Mouse (Mus musculus) cerebellum, adult 11-12 months (tissue): ENCODE measurements around the gene Det1.

Experiments
- DNase-seq: peaks from one replicate; pipeline ENCODE4 v3.0.0; 2022

Gene Det1

DNA sequence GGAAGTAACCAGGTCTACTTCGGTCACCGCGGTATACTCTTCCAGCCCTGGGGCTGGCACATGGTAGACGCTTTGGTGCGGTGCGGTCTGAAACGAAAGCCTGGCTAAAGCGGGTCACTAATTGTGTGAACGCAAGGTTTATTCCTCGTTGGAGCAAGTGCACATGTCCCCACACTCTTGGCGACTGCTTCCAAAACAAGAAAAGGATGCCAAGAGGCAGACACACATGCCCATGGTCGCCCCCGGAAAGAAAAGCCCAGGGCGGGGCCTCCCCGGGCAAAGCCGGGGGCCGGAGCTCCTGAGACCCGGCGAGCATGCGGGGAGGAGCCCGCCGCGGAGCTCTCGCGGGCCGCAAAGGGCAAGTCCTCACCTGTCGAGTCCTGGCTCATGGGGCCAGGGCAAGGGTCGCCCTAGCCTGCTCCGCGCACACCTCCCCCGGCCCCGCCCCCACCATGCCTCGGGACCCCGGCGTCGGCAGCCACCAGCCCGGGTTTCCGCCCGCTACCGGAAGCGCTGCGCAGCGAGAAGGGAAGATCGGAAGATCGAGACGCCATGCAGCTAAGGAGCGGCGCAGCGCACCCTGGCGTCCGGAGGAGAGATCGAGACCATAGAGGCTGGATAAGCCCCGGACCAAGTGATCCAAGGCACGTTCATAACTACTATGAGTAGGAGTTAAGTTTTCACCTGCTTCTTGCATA is at the start of gene Det1:
Gene Det1 (minus strand): TSS at position 527 of the 698 bp plus-strand sequence.
- peak; percentile 86 for DNase-seq

DNA sequence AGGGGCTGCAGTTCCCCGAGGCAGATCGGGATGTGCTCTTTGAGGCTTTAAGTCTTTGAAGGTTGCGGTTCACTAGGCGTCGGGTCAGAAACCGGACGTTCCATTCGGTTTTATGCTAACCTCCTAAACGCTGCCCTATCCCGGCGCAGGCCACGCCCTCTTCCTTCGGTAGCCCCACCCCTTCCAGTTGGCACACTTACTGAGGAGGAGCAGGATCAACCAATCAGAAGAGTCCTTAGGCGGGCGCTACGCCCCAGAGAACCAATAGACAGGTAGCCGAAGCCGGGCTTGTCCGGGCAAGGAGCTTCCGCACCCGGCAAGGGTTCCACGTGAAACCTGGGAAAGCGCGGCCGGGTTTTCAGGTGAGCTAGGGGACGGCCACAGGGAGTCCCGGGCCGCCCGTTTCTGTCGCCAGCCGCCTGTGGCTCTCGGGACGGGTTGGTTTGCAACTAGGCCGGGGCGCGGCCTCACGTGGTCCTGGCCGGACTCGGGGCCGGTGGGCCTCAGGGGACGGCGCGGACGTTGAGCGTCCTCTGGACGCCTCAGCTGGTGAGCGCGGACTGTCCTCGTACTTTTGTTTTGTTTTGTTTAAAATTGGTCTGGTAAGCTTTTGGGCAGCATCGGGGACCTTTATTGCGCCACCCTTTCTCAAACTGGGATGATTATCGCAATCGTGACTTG is 48.7 kb upstream of the Det1 start, which contains the start of gene Aen:
Gene Aen (plus strand): TSS at position 202 of the 681 bp plus-strand sequence.
- DNase-seq: peak; percentile 98

DNA sequence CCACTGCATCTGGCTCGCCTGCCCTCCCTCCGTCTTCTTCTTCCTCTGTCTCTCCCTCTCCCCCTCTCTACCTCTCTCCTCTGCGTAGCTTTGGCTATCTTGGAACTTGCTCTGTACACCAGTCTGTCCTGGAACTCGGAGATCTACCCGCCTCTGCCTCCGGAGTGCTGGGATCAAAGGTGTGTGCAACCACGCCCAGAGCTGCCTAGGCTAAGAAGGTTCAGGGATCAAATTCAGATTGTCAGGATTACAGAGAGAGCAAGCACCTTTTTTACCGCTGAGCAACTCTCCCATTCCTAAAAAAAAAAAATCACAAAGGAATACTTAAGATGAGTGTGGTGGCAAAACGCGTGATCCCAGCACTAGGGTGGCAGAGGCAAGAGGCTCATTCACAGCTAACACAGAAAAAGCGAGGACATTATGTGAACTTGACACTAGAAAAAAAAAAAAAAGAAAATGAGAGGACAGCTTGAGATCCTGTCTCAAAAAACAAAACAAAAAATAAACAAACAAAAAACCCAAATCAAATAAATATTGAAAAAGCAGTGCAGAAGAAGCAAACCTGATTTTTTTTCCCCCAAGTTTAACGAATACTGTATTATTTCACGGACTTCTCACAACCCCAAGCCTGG is 48.1 kb upstream of the Det1 start:
- DNase-seq: no peak

DNA sequence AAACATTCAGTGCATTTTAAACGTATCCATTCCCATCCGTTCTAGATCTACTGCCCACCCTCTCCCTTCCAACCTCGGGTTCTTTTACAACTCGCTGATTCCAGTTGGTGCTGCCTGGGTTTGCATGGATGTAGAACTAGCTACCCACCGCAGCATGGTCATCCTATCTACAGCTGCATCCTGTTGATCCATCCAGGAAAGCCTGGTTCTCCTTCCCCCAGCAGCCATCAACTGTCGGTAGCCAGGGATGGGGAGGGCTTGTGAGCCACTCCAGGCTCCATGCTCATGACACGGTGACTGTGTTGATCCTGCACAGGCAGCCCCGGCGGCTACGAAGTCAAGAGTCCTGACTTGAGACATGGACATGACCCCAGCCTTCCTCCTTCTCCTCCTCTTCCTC is 46.9 kb upstream of the Det1 start:
- no peak for DNase-seq

DNA sequence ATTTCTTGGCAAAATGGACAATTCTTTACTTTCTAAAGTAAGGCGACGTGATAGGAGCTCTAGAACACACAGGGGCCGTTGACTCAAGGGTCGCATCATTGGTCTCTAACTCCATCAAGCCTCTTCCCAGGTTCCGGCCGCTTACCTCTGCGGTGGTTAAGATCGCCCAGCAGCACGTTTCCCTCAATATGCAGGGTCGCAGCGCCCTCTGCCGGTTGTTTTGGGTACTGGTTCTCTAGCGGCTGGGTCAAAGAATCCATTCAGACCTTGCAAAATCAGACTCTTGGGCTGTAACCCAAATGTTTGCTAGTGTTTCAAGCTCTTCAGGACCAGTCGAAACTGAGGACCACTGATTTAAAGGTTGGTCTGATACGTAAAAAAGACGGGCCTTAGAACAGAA is 43.6 kb upstream of the Det1 start:
- DNase-seq: peak; percentile 65

DNA sequence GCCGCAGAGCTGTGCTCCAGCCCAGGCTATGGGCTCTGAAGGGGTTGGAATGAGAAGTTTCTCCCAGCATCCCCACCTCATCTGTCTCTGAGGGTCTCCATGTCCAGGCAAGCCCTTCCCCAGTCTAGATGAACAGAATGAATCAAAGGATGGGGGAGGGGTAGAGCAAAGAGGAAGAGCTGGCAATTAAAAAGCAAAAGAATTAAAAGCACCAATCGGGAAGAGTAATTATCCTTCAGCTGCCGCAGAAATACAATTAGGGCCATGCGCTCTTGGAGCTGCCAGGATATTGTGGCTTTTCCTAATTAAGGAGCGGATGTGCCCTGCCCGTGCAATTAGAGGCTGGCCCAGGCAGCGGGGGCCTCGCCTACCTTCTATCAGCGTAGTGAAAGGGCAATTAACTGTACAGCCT is 40.4 kb upstream of the Det1 start:
- no peak for DNase-seq

DNA sequence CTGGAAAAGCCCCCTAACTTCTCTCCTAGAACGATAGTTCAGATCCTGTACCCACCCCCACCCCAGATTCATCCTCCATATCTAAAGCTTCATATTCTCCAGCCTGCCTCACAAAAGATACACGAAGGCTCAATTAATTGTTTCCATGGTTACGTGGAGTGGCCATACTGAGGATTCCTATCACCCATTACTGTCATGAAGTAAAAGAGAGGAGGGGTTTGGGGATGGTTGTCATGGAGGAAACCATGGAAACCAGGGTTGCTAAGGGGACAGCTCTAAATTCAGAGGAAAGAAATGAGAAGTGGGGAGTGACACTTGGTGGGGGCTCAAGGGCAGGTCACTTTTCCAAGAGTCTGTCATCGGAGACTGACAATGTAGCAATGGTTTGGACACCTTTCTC is 39.4 kb upstream of the Det1 start:
- DNase-seq: no peak

DNA sequence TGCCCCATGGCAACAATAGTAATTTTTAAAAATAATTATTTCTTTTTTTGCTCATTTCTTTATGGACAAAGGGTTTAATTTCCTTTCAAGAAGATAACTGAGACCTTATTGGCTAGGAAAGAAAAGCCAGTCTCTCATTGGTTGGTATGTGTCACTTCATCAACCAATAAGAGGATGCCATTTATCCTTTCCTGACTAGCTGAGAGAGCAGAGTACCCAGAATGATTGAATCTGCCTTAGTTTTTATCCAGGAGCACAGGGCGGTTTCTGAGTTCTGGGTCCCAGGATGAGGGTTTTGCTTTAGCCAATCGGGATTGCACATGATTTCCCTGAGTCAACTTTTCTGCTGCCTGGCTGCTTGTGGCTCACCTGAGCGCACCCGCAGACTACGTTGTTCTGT is 38.3 kb upstream of the Det1 start:
- DNase-seq: no peak

DNA sequence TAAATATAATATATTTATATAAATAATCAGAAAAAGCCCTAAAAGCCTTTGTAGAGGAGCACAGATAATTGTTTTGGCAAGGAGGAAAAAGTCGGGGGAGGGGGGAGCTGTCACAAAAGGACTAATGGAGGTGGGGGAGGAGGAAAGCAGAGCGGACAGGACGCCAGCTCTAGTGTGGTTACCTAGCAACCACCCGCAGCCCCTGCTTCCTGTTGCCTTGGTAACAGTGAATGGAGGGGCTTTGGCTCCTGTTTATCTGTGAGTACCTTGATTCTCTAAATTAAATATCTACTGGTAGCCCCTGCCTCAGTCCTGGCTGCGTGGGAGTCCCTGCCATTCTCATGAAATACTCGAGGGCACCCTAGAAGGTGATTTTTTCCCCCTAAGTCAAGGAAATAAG is 37.1 kb upstream of the Det1 start:
- DNase-seq: no peak

DNA sequence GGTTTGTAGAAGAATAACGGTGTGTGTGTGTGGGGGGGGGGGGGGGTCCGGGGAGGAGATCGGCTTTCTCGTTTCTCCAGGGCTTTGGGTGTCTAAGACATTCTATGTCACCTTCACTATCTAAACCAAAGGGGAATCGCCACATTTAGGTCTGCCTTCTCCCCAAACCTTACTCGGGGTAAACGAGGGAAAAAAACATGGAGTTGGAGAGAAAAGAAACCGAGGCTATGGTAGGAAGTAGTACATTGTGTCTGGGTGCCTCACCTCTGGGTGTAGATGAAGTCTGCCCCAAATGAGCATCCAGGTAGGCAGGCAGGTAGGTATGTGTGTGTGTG is 36.6 kb upstream of the Det1 start:
- no peak for DNase-seq

DNA sequence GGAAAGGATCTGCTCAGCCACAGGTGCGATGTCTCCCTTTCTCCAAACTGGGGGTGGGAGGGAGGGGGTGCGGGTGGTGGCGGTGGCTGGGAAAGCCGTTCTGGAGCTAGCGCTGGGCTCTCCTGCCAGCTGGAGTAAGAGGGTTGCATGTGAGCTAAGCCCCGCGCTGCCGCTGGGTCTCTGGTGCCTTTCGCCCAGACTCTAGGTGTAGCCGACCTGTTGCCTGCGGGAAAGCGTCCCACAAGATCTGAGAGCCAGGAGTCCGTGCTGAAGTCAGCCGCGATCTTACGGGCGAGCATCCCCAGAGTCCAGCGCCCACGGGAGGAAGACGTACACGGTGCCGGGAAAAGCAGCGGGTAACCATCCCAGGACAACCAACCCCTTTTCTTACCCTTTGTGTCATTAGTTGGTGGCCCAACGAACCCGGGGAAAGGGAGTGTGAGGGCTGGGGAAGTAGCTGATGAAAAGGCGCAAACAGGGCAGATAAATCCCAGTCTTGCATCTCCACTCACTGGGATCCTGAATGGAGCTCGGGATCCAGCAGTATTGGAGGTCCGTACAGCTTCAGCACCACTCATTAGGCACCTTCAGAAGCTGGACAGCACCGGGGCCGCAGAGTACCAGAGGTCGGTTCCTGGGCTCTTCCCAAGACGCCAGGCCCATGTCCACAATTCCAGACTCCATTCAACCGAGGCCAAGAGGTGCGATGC is 36.1 kb upstream of the Det1 start:
- no peak for DNase-seq

DNA sequence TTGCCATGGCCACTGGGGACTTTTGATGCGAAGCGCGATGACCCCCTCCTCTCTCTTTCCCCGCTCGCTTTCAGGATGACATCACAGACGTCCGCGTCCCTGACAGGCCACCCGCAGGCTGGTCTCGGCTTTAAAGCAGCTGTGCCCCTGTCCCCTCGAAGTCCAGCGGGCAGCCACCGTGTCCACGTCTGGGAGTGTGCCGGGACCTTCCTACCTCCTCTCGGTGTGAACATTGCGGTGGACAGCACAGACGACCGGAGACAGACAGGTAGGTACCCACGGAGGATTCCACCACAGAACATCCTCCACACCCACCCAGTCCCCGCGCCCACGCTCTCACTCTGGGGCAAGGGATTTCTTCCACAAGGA is 35.4 kb upstream of the Det1 start:
- no peak for DNase-seq

DNA sequence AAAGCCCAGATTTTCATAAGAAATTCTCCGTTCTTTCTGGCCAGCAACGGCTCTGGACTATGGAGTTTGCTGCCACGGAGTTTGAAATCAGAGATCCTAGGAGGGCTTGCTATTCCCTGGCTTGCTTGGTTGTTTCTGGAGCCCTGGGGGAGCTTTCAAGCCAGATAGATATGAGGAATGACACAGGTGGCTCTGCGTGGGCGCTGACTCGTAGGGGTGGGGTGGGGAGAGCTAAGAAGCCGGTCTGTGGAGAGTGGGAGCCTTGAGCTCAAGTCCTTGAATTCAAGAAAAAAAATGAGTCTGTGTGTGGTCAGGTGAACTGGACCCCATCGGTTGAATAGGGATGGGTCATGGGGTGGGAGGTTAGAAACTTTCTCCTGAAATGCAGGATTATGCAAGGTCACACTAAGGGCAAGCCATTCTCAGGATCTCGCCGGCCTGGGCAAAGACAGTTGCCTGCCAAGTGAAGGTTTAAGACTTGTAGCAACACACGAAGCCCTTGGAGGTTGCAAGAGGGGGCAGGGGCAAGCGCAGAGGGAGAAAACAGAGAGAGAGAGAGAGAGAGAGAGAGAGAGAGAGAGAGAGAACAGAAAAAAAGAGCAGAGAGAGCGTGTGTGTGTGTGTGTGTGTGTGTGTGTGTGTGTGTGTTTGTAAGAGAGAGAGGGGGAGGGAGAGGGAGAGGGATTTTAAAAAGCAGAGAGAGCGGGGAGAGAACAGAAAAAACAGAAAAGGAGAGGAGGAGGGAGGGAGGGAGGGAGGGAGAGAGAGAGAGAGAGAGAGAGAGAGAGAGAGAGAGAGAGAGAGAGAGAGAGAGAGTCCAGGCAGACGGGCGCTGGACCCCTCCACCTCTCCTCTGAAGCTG is 34.8 kb upstream of the Det1 start:
- no peak for DNase-seq

DNA sequence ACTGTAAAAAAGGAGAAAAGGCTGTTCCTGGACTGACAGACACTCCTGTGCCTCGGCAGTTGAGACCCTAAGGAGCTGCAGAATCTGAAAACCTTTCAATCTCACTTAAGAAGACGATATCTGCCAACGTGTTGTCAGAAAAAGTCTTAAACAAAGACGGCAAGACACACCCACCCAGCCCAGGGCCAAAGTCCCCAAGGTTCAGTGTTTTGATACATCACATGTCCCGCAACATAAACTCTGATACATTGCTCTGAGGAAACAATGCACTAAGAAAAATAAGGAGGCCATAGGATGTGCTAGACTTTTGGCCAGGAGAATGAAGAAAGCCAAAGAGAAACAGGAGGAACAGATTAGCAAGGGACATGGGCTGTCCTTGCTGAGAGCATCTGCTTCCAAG is 25.8 kb upstream of the Det1 start:
- DNase-seq: no peak

DNA sequence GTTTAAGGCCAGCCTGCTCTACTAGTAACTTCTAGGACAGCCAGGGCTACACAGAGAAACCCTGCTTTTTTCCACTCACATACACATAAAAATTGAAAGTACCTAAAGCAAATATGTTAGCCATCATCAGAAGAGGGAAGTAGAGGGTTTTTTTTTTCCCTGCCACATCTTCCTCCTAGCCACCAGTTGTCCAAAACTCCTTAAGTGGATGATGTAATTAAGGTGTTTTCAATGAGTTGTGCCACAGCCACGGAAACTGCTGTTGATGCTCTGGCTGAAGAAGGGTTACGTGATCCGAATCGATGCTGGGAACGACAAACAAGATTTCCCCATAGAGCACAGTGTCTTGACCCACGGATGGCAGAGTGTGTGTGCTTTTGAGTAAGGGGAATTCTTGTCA is 25.3 kb upstream of the Det1 start:
- no peak for DNase-seq

DNA sequence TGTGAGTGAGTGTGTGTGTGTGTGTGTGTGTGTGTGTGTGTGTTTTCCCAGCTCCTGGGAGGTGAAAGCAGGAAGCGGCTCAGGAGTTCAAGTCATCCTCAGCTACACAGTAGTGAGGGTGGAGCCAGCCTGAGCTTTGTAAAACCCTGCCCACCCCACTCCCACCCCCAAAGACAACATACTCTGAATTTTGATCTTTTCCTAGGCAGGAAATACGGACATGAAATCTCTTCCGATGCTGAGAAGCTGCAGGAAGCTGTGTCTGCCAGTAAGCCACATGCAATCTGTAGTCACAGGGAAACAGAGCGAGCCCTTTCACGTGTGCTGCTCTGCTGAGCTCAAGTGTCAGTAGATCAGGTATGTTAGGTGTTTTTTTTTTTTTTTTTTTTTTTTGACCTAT is 21.7 kb upstream of the Det1 start:
- no peak for DNase-seq

DNA sequence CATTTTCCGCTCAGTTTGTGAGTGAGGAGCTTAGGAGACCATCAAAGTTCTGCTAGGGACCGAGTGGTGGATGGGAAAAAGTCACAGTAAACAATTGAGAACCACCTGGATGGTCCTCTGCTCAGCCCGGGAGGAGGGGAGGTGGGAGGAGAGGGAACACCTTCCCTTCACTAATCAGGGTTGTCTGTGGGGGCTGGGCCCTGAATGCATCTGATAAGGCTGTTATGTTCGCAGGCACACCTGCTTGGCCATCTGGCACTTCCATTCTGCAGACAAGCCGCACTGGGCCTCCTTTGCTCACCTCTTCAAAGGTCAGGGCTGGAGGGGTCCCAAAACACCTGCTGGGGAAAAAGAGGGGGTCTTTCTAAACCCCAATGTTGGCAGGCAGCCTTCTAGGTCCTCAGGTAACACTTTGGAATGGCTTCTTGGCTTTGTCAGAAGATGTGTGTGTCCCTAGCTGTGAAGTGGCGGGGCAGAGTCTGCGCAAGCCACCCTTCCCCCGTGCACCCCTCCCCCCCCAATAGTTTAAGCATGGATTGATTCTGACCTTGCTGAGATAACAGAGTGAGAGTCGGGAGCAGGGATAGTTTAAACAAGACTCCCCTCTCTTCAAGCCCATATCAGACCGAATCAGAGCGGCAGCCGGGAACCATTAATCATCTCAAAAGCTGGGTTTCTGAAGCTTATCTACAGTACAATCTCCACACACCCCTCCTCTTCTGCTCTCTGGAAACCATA is 18.3 kb upstream of the Det1 start:
- no peak for DNase-seq

DNA sequence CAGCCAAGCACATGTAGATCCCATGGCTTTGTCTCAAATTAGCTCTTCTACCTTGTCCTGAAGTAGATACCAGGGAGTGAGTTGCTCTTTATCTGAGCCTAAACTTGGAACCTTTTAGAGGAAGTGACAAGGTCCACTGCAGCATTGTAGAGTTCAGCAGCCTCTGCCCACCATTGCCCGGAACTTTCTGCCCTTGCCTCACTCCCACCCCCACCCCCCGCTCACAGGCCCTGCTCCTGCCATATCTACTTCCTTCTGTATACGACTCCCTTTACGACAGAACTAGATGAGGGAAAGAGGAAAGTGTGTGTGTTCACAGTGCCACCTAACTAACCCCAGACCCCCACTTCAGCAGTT is 17.4 kb upstream of the Det1 start:
- no peak for DNase-seq

DNA sequence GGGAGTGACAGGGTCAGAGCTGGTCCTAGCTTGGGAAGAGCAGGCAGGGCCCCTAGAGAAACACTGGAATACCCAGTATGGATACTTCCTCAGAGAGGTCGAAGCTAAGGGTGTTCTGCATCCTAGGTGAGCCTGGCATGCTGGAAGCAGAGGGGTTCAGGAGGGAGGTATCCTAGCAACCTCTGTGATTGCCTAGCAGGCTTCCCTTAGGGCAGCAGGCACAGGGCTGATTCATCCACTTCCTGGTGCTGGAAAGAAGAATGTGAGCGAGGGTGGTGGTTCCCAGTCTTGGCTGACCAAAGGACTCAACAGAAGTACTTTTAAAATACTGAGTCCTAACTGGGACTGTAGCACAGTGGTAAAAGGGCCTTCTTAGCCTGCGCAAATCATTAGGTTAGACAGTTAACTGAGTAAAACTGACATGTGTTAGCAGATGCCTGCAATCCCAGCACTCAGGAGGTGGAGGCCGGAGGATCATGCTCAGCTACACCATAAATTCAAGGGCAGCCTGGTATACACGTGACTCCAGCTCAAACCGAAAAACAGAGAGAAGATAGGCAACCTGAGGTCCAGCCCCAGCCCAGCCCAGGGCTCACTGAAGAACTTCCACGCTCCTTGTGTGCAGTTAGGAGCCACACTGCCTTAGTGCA is 16.9 kb upstream of the Det1 start:
- no peak for DNase-seq

DNA sequence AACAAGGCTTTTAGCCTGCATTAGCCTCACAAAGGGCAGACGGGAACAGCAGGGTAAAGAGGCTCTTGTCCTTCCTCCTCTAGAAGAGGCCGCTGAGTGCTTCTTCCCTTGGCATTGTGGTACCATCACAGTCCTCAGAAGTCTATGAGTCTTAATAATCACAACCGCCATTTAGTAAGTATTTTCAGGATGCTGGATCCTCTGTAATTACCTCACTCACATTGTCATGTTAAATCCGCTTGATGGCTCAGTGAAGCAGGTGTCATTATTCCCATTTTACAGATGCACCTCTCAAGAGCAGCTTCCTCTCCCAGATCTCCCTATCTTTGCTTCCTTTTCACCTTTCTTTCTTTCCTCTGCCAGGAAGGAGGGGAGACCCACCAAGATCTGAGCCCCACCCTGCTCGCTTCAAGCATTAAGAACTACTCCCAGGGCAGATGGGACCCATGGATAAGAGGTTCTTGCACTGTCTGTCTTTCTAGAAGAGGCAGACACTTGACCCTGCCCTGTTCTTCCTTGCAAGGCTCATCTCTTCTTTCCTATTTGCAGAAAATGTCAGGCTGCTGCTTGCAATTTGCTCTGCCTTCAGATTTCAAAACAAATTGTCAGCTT is 8.1 kb upstream of the Det1 start:
- DNase-seq: no peak

DNA sequence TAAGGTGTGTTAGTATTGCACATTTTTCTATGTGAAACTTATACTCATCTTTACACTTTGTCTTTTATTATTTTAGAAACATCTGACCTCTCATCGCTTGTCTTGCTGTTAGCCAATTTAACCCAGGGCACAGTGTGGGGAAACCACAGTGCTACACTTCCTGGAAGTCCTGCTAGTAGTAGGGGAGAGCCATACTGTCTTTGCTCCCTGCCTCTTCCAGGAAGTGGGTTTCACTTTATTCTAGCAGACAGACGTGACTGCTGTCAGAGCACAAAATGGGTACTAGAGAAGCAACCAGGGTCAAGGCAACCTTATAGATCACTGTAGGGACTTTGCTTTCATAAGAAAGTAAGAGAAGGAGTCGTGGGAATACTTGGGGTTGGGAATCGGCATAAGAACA is 7.0 kb upstream of the Det1 start:
- DNase-seq: no peak
